Mouse (Mus musculus): Measurements from ENCODE around the gene Zfp628.

- no peak for TF ChIP-seq POLR2A (IDR thresholded peaks at IDR 0.05; ENCODE audit: borderline replicate concordance, extremely low read depth, insufficient read depth, insufficient read length, poor library complexity, severe bottlenecking)
- TF ChIP-seq CTCF (IDR thresholded peaks at IDR 0.05; ENCODE audit: borderline replicate concordance, extremely low read depth, insufficient read depth, insufficient read length): peak; percentile 76
Measured at GRCm38 (mm10) chr7:4911561-4911960, 3.5 kb upstream of the Zfp628 start.

Measured in brain, embryonic 14.5 days (tissue).